Mouse (Mus musculus) heart, postnatal 25 days (tissue): Measurements from ENCODE around the gene Cdc42se1. TPM values are rescaled to one million over a fixed set of nuclear protein-coding genes. Genes with fewer than 3 reads are reported as not detected.

Experiments used
- DNase-seq: peaks from one replicate; pipeline ENCODE4 v3.0.0; 2022; ENCODE audit warnings: low spot score
- intact Hi-C: fragments of 180-260 bp; cut with DNase I; formaldehyde crosslinking; loops from one replicate; pipeline ENCODE4 v1.15.1; 2025
- total RNA-seq, 2 experiments: library from RNA; stranded (reverse); gene quantifications; 2 replicates each; pipeline ENCODE4 v1.2.3; 2021

Gene Cdc42se1
- total RNA-seq, 2 experiments from 2014 or later, result 19.9 to 26.0 TPM

DNA sequence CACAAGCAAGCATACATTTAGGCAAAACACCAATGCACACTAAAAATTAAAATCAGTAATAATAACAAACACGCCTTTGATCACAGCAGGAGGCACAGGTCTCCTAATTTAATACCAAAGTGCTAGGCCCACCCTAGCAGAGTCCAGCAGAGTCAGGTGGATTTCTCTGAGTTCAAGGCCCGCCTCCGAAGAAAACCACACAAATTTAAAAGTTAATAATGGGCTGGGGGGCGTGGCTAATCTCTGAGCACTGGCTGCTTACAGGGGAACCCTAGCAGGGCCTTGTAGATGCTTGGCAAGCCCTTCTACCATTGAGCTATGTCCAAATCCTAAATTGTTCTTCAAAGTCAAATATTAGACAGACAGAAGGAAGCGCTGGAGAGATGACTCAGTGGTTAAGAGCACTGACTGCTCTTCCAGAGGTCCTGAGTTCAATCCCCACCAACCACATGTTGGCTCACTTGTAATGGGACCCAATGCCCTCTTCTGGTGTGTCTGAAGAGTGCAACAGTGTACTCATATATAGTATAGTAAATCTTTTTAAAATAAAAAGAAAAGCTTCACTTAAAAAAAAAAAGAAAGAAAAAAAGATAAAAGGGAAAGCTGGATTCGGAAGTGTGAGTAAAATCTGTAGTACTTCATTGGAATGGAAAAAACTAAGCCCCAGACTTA, 9.9 kb upstream of the Cdc42se1 start:
- intact Hi-C loops, result loop anchor here (5.0 kb wide), 1 partner anchor 44 kb away; no protein-coding TSS in a partner anchor
- DNase-seq, result no peak

DNA sequence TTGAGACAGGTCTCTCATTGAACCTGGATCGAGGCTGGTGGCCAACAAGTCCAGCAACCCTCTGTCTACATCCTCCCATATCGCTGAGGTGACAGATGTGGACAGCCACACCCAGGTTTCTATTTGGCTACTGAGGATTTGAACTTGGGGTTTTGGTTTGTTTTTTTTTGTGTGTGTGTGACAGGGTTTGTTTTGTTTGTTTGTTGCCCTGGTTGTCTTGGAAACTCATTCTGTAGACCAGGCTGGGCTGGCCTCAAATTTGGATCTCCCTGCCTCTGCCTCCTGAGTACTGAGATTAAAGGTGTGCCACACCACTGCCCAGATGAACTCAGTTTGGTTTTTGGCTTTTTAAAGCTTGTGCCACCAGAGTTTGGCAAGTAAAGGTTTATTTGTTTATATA, 5.5 kb upstream of the Cdc42se1 start:
- intact Hi-C loops, result no loop called here
- DNase-seq, result no peak

GRCm38 (mm10) chr3:95224295-95224694, 4.2 kb upstream of the Cdc42se1 start:
- intact Hi-C loops, result no loop called here
- DNase-seq, result no peak

GRCm38 (mm10) chr3:95227214-95227613, 1.3 kb upstream of the Cdc42se1 start:
- intact Hi-C loops, result no loop called here
- DNase-seq, result no peak

- no peak for DNase-seq
- intact Hi-C loops, result loop anchor here (1.0 kb wide), 1 partner anchor 12 kb away; the partner anchor contains the start of gene Gabpb2
Measured at GRCm38 (mm10) chr3:95228894-95229780, 605 bp downstream of the Cdc42se1 start.

- intact Hi-C loops, result no loop called here
Measured at GRCm38 (mm10) chr3:95229781-95230494, 1.4 kb downstream of the Cdc42se1 start.

GRCm38 (mm10) chr3:95230495-95231297, 2.2 kb downstream of the Cdc42se1 start:
- intact Hi-C loops, result no loop called here
- no peak for DNase-seq

More at GRCm38 (mm10) chr3:95229781-95230494, 1.4 kb downstream of the Cdc42se1 start:
- DNase-seq, result peak; percentile 66

- DNase-seq, result no peak
- intact Hi-C loops, result no loop called here
Measured at GRCm38 (mm10) chr3:95231298-95232221, 3.0 kb downstream of the Cdc42se1 start, which contains the start of gene Mllt11. Gene Mllt11 (minus strand): TSS chr3:95232171.

GRCm38 (mm10) chr3:95232771-95233170, 4.2 kb downstream of the Cdc42se1 start:
- intact Hi-C loops, result no loop called here
- DNase-seq, result no peak

- intact Hi-C loops, result no loop called here
- DNase-seq, result no peak
Measured at GRCm38 (mm10) chr3:95233303-95233980, 4.9 kb downstream of the Cdc42se1 start.

GRCm38 (mm10) chr3:95235386-95236301, 7.1 kb downstream of the Cdc42se1 start:
- no peak for DNase-seq
- intact Hi-C loops, result no loop called here

- intact Hi-C loops, result no loop called here
Measured at GRCm38 (mm10) chr3:95237541-95238099, 9.1 kb downstream of the Cdc42se1 start.

GRCm38 (mm10) chr3:95239022-95239421, 10.5 kb downstream of the Cdc42se1 start:
- intact Hi-C loops, result no loop called here
- DNase-seq, result no peak

More at GRCm38 (mm10) chr3:95237541-95238099, 9.1 kb downstream of the Cdc42se1 start:
- DNase-seq, result no peak

DNA sequence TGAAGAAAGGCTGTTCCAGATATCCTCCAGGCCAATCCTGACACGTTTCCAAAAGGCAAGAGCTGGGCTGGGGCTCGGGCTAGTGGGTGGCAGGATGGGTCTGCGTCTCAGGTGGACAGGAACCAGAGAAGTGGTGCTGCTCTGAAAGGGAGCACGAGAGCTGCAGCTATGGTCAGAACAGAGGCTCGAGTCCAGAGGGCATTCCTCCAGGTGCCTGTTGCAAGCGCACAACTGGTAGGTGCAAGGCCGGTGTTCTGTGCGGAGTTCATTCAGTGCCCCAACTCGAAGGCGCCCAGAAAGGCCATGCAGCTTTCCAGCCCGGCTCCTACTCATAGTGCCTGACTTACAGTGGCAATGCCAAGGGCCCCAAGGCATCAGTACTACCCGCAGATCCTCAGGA, 11.4 kb downstream of the Cdc42se1 start:
- no peak for DNase-seq
- intact Hi-C loops, result no loop called here

DNA sequence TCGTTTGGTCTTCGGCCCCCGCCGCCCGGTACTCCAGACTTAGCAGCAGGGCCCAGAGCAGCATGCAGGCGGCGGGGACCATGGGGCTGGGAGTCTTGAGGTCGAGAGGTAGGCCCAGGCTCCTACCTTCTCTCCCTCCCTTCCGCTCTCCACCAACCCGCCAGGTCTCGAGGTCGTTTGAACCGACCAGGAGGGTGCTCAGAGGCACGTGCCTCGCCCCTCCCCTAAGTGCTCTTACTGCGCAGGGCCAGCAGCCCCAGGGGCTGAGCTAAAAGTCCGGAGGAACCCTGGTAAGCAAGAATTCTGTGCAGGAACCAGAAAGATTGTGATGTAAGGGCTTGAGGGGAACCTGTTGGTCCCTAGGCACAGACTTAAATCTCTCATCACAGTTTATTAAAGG, 12.4 kb downstream of the Cdc42se1 start:
- intact Hi-C loops, result no loop called here

DNA sequence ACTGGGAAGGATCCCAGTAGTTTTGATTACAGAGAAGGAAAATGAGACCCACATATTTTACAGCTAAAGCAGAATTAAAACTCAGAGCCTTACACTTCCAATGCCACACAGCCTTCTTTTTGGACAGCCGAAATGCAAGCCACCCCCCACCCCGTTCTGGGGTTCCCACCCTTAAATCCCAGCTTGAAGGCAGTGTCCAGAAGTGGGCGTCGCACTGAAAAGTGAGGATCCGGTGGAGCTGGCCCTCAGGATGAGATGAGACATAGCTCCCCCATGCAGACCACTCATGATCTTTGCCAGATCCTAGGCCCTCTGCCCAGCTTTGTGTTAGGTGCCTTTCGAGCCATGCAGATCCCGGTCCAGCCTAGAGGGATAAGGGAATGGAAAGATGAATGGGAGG, 13.0 kb downstream of the Cdc42se1 start, which contains the start of gene Gm128:
Gene Gm128 (minus strand): TSS at position 101 of the 400 bp plus-strand sequence.
- DNase-seq, result no peak
- intact Hi-C loops, result no loop called here

More for the DNA sequence above, 12.4 kb downstream of the Cdc42se1 start:
- DNase-seq, result no peak
